Mouse (Mus musculus): ENCODE results near the gene Fzd2.
"Not testable (repeated sequence)": the region's sequence is repeated elsewhere in the genome, so short reads cannot be mapped to it uniquely, and the experiment has no call there.

Gene Fzd2

DNA sequence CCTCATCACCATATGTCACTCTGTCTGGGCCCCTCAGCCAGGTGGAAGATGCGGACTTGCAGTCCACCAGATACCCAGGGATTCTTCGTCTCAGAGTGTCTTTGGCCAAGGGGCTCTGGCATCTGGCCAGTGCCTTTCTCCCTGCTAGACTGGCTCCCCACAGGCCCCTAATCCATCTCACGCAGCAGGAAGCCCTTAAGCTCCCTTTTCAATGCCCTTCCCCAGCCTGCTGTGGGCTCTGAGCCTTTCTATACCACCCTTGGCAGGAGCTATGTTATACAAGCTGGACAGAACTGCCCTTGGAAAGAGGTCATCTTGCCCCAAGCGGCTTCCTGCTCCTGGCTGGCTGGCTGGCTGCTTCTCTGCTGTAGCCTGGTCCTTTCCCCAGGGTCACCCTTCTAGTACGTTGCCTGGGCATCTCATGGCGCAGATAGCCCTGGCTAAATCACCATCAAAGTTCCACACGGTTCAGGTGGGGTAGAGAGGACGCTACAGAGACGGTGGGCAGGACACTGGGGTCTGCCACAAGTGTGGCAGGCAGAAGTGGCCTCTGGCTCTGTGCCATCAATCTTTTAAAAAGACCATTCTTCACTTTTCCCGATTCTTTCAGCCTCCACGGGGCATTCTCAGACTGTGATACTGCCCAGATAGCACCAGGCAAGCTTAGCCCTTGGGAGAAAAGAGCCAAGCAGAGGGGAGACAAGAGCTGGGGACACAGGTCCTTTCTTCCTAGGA is 22.7 kb upstream of the Fzd2 start:
- no peak for DNase-seq (ENCODE audit: low spot score)

DNA sequence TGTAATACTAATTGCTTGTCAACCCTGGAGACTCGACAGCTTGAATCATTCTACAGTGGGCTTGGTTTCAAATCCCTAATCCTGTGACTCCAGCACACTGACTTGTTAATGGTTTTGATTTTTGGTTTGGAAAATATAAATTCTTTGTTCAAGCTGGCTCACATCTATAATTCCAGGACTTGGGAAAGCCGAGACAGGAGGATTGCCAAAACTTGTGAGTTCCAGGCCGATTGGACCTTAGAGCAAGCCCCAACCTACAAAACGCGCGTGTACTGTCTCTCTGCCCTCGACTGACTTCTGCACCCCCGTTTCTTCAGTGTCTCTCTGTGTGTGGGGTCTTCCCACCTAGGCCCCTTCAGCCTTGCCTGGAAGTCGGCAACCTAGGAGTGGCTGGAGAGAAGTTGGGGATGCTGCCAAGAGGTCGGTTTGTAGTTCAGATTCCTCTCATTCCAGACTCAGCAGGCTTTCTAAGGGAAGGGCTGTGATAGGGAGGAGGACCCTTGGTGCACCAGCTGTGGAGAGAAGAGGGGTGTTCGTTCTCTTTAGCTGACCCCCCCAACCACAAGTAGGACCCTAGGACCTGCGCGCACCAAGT is 22.1 kb upstream of the Fzd2 start:
- no peak for DNase-seq (ENCODE audit: low spot score)

DNA sequence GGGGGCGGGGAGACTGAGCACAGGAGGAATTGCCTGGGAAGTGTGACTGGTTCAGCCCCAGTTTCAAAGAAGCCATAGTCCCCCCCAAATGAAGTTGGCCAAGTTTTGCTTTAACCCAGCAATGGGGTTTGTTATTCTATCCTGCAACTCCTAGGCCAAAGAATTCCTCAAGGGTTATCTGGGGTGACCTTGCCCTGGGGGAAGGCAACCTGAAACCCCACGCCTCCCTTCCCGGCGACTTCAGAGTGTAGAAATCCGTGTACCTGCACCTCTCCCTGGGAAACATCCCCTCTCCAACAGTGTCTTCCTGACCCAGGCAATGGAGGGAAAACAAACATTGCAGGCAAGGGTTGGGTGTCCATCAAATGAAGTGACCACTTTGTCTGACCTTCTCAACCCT is 21.5 kb upstream of the Fzd2 start:
- no peak for DNase-seq (ENCODE audit: low spot score)

DNA sequence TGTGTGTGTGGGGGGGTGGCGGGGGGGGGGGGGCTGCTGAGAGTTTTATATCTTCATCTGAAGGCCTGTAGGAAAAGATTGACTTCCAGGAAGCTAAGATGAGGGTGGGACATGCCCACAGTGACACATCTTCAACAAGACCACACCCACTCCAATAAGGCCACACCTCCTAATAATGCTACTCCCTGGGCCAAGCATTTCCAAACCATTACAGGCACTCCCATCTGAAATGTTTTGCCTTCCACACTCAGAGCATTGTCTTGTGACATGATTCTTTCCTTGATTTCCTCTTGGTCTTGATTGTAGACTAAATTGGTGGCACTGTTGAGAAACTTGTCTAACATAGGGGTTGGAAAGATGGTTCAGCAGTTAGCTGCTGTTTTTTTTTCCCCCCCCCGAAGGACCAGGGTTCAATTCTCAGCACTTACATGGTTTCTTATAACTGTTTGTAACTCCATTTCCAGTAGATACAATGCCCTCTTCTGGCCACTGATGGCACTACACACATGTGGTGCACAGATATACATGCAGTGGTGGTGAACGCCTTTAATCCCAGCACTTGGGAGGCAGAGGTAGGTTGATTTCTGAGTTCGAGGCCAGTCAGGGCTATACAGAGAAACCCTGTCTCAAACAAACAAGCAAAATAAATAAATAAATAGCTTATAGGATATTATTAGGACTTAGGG is 17.6 kb upstream of the Fzd2 start:
- no peak for DNase-seq (ENCODE audit: low spot score)

DNA sequence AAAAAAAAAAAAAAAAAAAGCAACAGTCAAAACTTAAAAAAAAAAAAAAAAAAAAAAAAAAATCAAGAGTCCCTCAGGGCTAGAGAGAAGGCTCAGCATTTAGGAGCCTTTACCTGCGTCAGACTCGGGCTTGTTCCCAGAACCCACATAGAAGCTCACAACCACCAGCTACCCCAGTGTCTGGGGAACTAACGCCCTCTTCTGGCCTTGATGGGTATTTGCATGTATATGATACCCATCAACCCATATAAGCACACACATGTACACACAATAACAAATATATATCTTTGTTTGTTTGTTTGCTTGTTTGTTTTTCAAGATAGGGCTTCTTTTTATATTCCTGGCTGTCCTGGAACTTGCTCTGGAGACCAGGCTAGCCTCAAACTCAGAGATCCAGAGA is 16.6 kb upstream of the Fzd2 start:
- DNase-seq (ENCODE audit: low spot score) = no peak

DNA sequence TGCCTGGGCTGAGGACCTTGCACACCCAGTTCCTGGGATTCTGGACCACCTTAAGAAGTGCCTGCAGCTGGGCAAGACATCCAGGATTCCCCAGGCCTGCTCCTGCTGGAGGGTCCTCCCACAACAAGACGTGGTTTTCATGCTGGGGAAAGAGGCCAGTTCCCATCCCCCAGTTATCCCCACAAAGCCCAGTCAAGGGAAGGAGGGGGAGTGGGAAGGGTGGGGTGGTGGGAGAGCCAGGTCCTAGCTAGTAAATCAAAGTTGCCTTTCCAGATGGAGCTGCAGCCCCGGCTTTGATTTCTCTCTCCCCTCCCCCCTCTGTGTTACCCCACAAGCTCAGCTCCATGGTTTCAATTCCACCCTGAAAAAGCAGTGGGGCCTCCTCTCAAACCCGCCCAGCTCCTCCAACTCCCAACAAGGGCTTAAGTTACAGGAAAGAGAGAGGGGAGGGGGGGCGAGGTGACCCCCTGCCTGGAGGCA is 8.8 kb upstream of the Fzd2 start:
- no peak for DNase-seq (ENCODE audit: low spot score)

DNA sequence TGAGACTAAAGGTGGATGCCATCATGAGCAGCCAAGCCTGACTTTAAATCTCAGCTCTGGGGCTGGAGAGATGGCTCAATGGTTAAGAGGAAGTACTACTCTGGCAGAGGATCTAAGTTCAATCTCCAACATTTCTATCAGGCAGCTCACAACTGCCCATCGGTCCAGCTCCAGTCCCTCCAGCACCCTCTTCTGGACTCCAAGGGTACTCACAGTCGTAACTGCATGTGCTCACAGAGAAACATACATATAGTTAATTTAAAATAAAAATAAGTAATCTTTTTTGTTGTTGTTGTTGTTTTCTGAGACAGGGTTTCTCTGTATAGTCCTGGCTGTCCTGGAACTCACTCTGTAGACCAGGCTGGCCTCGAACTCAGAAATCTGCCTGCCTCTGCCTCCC is 4.3 kb upstream of the Fzd2 start:
- no peak for DNase-seq (ENCODE audit: low spot score)

DNA sequence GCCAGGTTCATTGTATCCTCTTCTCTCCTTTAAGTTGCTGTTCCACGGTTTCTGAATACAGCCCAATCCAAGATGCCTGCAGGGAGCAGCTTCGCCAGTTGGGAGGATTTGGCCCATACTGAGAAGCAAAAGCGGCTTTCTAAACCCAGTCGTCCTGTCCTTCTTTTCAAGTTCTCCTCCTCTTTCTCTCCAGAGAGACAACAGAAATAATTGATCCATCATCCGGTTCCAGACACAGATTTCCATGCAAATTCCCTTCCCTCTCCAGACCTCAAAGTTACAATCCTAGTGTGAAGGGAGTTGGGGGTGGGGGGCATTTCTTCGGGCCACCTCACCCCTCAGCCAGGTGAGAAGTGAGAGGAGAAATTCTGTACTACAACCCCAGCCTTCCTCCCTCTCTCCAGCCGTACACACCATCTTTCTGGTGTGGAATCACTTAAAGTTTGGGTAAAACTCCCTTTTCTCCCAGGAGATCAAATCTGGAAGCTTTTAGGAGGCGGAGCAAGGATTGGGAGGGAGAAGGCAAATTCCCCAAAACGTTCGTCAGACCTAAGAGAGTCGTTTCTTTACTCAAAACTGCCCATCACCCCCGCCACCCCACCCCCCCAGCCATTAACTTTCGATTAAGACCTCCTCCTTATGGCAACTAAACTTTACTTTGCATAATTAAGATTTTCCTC is 1.2 kb upstream of the Fzd2 start:
- no peak for DNase-seq (ENCODE audit: low spot score)

DNA sequence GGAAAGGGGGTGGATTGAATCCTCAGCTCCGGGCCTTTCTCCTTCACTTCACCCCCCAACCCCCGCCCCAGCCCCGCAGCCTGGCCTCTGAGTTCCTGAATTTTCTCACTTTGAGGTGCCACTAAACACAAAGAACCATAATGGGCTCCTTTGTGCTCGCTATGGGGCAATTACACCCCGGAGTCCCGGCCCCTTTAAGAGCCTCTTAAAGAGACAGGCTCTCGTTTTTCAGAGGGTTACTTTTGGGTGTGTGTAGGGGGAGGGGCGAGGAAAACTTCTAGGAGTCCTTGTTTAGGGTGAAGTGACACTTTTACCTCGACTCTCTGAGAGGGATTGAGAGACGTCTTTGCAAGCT is 723 bp upstream of the Fzd2 start:
- DNase-seq (ENCODE audit: low spot score) = peak; percentile 46

DNA sequence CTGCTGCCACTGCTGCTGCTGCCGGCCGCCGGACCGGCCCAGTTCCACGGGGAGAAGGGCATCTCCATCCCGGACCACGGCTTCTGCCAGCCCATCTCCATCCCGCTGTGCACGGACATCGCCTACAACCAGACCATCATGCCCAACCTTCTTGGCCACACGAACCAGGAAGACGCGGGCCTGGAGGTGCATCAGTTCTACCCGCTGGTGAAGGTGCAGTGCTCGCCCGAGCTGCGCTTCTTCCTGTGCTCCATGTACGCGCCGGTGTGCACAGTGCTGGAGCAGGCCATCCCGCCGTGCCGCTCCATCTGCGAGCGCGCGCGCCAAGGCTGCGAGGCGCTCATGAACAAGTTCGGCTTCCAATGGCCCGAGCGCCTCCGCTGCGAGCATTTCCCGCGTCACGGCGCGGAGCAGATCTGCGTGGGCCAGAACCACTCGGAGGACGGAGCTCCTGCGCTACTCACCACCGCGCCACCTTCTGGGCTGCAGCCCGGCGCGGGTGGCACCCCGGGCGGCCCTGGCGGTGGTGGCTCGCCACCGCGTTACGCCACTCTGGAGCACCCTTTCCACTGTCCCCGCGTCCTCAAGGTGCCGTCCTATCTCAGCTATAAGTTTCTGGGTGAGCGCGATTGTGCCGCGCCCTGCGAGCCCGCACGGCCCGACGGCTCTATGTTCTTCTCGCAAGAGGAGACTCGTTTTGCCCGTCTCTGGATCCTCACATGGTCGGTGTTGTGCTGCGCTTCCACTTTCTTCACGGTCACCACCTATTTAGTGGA is 769 bp downstream of the Fzd2 start:
- no peak for DNase-seq (ENCODE audit: low spot score)

DNA sequence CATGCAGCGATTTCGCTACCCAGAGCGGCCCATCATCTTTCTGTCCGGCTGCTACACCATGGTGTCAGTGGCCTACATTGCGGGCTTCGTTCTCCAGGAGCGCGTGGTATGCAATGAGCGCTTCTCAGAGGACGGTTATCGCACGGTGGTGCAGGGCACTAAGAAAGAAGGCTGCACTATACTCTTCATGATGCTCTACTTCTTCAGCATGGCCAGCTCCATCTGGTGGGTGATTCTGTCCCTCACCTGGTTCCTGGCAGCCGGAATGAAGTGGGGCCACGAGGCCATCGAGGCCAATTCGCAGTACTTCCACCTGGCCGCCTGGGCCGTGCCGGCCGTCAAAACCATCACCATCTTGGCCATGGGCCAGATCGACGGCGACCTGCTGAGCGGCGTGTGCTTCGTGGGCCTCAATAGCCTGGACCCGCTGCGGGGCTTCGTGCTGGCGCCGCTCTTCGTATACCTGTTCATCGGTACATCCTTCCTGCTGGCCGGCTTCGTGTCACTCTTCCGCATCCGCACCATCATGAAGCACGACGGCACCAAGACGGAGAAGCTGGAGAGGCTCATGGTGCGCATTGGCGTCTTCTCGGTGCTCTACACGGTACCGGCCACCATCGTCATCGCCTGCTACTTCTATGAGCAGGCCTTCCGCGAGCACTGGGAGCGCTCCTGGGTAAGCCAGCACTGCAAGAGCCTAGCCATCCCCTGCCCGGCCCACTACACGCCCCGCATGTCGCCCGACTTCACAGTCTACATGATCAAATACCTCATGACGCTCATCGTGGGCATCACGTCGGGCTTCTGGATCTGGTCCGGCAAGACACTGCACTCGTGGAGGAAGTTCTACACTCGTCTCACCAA is 1.6 kb downstream of the Fzd2 start:
- DNase-seq (ENCODE audit: low spot score) = no peak

DNA sequence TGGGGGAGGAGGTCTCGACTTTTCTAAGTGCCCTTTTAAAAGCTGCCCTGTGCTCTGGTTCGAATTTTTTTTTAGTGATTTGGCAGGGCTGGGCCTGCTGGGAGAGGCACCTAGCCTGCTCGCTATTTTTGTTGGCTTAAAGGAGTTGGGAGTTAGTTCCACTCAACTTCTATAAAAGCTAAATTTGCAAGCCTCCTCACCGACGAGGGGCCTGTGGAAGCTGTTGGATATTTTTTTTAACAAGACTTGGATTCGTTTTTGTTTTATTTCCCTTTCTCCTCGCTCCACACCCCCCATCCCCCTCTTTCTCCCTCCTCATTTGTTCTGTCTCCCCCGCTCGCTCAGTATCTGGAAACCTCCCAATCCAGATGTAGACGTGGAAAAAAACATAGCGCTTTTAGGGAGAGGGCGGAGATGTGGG is 2.6 kb downstream of the Fzd2 start:
- DNase-seq (ENCODE audit: low spot score) = no peak

DNA sequence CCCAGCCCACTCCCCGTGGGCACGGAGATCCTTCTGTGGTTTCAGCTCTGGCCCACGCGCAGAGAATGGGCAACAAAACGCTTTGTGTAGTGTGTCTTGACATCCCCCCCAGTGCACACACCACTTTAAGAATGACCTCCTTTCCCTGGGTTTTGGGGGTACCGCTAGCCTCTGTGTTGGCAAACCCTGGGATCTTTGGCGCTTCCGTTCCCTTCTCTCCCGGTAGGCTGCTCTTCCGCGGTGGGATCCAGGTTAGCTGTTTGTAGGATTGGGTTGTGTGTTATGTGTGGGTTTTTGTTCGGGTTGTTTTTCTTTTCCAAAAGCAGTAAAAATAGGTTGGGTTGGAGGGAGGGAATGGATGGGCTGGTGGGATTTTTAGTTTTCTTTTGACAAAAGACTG is 3.0 kb downstream of the Fzd2 start:
- not testable (repeated sequence) for DNase-seq (ENCODE audit: low spot score)

DNA sequence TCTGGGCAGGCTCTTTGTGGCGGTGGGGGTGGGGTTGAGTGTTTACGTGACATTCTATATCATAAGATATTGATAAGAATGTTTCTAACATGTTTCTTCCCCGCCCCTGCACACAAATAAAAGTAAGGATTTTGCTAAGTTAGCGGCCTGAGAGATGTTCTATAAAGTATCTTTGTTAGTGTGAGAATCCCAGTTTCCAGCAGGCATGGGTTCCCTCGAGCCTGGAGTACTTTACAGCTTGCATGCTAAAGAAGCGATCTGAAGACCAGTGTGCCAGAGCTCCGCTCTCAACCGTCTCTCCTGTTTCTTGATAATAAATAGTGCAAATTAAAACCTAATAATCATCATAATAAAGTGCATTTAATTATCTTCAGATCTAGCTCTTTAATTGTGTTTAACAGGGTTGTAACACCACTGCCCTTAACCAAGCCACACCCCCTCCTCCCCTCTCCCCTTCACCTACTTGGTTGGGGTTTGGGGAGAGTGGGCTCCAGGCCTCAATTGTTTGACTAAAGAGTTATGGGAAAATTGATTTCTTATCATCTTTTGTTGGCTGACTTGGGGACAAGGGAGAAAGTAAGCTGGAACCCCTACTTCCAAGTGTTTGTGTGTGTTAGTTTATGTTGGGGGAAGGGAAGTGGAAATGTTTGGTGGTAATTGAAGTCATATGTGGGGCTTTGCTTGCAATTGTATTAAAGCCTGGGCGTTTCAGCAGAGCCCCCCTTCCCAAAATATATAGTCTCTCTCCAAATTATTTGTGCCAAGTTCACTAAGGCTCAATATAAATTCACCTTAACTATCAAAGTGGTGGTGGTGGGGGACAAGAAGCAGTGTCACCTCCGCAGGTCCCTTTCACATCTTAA is 3.7 kb downstream of the Fzd2 start:
- DNase-seq (ENCODE audit: low spot score) = no peak

DNA sequence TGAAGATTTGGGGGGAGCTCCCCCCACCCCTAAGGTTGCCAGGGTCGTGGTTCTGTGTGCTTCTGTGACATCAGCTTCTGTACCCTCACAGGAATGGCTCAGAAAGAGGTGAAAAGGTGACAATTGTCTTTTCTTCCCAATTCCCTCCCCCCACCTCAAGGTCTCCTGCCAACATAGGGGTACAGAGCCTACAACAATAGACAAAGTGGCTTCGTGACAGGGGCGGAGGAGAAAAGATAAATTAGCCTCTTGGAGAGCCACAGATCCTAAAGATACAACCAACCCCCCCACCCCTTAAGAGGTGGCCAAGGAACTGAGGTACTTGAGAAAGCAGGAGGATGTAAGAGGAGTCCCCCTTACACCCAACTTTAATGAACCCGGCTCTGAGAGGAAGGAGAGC is 4.5 kb downstream of the Fzd2 start:
- no peak for DNase-seq (ENCODE audit: low spot score)

DNA sequence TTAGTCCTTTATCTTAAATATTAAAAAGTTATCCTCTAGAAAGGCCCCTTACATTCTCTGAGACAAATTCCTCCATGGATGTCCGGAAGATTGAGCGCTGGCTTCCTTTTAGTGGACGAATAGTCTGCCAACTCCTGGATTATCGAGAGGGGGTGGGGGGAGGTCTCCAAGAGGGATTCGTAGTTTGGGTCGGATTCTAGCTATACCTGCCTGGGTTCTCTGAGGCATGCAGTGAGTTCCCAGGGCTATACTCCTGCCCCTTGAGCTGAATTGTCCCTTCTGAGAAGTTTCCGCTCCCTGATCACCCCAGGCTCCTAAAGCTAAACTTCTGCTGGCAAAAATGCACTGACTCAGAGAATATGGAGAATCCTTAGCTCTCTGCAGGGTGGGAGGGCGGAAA is 5.3 kb downstream of the Fzd2 start:
- DNase-seq (ENCODE audit: low spot score) = no peak

DNA sequence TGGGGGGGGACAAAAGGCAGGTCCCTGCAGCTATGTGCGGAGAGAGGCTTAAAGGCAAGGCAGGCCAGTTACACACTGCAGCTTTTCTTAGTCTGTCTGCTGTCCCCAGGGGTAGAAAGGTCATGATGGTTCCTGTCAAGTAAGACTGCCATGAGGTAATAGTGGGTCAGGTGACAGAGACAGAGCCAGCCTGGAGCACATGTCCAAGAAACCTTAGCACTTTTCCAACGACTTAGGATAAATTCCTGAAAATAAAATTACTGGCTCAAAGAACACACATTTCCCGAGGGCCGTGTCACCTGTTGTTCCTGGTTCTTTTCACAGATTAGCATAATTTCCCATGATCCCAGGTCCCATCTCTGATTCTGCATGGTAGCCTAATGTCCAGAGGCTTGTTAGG is 6.1 kb downstream of the Fzd2 start:
- DNase-seq (ENCODE audit: low spot score) = no peak

DNA sequence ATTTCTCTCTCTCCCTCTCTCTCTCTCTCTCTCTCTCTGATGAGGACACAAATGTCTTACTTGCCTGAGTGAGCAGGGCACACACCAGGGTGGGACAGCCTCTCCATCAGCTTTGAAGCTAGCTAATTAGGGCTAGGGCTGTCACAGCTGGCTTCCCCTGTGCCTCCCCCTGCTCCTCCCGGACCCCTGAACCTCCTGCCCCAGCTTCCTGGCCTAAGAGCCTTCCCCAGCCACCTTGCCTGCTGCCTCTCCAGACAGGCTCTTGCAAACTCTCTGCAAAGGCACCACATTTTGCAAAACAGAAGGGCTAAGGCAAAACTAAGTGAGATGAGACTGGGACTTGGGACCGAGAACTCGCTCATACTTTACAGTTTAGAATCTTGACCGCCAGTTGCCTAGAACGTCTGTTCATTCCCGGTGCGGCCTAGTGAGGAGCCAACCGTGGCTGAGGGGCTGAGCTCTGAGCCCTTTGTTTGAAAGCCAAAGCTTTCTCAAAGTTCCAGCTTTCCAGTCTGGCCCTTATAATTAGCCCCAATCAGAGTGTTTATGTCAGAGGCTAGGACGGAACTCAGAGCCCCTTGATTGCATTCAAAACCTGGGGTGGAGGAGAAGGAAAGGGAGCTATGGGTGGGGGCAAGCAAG is 6.6 kb downstream of the Fzd2 start:
- no peak for DNase-seq (ENCODE audit: low spot score)

DNA sequence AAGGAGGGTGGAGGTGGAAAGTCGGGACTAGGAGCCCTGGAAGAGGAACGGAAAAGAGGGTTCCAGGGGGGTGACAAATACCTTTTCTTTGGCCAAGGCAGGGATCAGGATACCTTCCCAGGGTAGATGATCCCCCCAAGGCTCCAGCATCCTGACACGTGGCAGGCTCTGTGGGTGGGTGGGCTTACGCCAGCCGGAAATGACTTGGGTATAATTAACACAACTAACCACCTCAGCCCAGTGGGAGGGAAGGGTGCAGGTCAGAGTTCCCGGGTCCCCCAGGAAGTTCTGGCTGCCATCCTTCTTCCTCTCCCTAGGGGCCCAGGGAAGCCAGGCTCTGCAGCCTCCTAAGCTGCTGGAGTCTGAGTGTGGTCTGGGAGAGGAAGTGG is 7.1 kb downstream of the Fzd2 start:
- DNase-seq (ENCODE audit: low spot score) = no peak

DNA sequence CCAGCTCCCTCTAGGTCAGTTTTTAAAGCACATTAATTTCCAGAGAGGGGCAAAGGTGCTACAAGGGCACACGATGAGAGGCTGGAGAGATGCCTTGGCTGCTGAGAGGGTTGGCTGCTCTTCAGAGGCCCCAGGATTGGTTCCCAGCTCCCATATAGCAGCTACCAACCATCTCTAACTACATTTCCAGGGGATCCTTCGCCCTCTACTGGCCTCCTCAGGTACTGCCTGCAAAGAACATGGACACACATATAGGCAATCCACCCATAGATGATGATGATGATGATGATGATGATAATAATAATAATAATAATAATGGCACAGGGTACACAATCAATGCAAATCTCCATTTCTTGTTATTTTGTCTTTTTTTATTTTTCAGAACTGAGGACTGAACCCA is 15.3 kb downstream of the Fzd2 start:
- no peak for DNase-seq (ENCODE audit: low spot score)
